Mouse (Mus musculus) layer of hippocampus, postnatal 14 days (tissue): ENCODE data around the gene N6amt1. TPM values are rescaled to one million over a fixed set of nuclear protein-coding genes. Genes with fewer than 3 reads are reported as not detected.

Source experiments
- DNase-seq, 2 experiments: peaks; one replicate each; pipeline ENCODE4 v3.0.0; 2021 to 2022; ENCODE audit warnings: low spot score in 2 of 2, mixed read lengths in 1 of 2
- total RNA-seq, 2 experiments: library from RNA; stranded (reverse); gene quantifications; 2 replicates each; pipeline ENCODE4 v1.2.3; 2021

Gene N6amt1
- total RNA-seq, 2 experiments from 2014 or later: 17.1 to 17.7 TPM

DNA sequence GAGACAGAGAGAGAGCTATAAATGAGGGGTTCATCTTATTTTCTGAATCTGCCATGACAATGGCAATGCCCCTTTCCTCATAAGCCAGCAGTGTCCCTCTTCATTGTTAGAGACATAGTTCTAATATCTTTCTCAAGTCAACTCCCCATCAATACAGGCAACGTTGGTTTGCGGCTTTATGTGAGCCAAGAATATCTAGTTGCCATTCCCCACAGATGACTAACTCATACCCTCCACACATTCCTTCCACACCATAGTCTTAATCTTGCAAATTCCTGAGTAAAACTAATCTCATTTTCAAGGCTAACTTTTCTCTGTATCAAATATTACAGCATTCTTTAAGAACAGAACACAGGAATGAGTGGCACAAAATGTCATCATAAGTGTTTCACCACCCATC is 29.0 kb downstream of the N6amt1 start:
- DNase-seq: no peak

DNA sequence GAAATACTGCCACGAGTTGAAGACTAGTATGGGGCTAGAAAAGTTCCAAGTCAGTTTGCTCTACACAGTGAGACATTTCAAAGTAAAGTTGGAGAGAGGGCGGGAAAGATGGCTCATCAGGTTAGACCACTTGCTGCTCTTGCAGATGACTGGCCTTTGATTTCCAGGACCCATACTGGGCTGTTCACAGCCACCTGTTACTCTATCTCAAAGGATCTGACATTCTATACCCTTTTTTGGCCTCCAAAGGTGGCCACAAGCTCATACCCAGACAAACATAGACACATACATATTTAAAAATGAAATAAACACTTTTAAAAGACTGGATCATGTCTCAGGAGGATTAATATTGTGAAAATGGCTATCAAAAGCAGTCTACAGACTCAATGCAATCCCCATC is 30.4 kb downstream of the N6amt1 start:
- DNase-seq: no peak

DNA sequence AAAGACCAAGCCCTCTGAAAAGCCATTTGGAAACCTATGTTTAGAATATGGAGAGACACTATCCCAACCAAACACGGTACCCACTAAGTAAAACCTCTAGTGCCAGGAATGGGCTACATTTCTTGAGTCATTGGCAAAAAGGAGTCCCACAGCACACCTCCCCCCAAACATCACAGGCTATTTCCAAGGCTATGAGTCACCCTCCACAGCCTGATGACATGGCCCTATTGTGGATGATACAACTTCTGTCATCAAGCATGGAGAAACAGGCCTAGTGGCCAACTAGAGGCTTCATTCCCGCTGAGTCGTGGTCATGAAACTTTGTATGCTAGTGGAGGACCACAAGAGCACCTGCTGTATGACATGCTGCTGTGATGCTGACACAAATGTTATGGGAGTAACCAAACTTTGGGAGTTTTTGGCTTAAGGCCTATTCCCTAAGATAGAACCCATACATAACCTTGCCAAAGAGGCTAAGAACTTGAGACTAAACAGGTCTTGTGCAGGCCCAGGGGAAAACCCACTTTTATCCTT is 33.5 kb downstream of the N6amt1 start:
- no peak for DNase-seq

DNA sequence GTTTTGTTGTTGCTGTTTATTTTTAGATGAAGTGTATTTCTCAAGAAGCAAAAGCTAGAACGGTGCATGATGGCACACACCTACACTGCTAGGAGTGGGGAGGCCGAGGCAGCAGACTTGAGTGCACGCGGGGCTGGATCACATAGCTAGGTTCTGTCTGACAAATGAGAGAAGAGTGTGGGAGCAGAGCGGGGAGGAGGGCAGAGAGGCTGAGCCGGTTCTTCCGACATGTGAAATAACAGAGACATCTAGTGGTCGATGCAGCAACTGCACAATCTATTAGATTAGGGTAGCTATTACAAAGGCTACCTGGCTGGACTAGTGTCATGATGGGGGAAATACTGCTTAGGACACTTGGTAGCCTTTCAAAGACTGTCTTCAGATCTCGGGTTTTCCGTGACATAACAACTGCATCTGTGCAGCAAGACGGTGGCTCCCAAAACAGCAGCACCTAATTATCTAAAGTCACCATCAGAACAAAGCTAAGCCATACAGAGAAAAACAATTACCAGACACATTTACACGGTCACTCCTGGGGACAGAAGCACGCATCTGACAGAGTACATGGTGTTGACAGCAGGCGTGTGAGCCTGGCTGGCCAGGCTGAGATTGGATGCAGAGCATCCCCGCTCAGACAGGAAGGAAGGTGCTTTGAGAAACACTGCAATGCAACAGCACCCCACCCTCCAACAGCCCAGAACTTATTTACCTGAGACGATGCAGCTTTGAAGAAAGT is 40.0 kb downstream of the N6amt1 start:
- peak; percentile 43 to 69 for DNase-seq

DNA sequence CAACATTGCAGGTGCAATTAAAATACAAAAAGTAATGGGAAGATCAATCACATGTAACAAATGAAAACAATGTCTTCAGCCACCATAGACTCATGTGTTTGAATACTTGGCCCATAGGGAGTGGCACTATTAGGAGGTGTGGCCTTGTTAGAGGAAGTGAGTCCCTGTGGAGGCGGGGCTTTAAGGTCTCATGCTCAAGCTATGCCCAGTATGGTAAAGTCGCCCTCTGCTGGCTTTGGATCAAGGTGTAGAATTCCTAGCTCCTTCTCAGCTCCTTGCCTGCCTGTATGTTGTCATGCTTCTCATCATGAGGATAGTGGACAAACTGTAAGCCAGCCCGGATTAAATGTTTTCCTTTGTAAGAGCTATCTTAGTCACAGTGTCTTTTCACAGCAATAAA is 51.0 kb downstream of the N6amt1 start:
- no peak for DNase-seq

Other genes with a start within 250 kb of the N6amt1 start
- gene Ltn1, start 78.4 kb downstream of the N6amt1 start, total RNA-seq: 10 to 100 TPM; 44.3 to 47.7 TPM
- gene Rwdd2b, start 86.4 kb downstream of the N6amt1 start, total RNA-seq: 10 to 100 TPM in 1 of 2 experiments, 1 to 10 TPM in 1; 9.3 to 10.5 TPM
- 10 to 100 TPM; 48.7 to 52.8 TPM for gene Usp16, start 100.5 kb downstream of the N6amt1 start, total RNA-seq
- gene Cct8, start 141.7 kb downstream of the N6amt1 start, total RNA-seq: 100 to 1,000 TPM; 171 to 179 TPM
- under 1 TPM; 0.71 to 0.91 TPM for gene Map3k7cl, start 199.1 kb downstream of the N6amt1 start, total RNA-seq